Mouse (Mus musculus) natural killer cell, adult 2 months (primary cell): ENCODE results near the gene Slc25a3.

Experiments
- DNase-seq, 2 experiments: peaks; one replicate each; pipeline ENCODE4 v3.0.0; 2022; ENCODE audit warnings: low spot score in 2 of 2

The Slc25a3 gene

GRCm38 (mm10) chr10:91123828-91124822 is at the start of gene Slc25a3:
TSS of gene Slc25a3 (minus strand) at chr10:91124059.
- DNase-seq: peak; percentile 97 to 98

- no peak for DNase-seq
These were observed 48.7 kb upstream of the Slc25a3 start for GRCm38 (mm10) chr10:91172329-91173100.

GRCm38 (mm10) chr10:91171455-91172328 is 47.8 kb upstream of the Slc25a3 start:
- DNase-seq: peak; percentile 88 to 93

- DNase-seq: no peak
These were observed 47.2 kb upstream of the Slc25a3 start for GRCm38 (mm10) chr10:91171041-91171440.

GRCm38 (mm10) chr10:91170143-91170941 is 46.5 kb upstream of the Slc25a3 start:
- DNase-seq: peak; percentile 83 to 88

- peak in 1 of 2 experiments; percentile 24 for DNase-seq
These were observed 45.7 kb upstream of the Slc25a3 start for GRCm38 (mm10) chr10:91169414-91170065.

GRCm38 (mm10) chr10:91167352-91167751 is 43.5 kb upstream of the Slc25a3 start:
- DNase-seq: no peak

- peak; percentile 60 to 70 for DNase-seq
These were observed 43.0 kb upstream of the Slc25a3 start for GRCm38 (mm10) chr10:91166890-91167289.

GRCm38 (mm10) chr10:91165850-91166249 is 42.0 kb upstream of the Slc25a3 start:
- no peak for DNase-seq

GRCm38 (mm10) chr10:91164491-91164890 is 40.6 kb upstream of the Slc25a3 start:
- no peak for DNase-seq

- DNase-seq: no peak
These were observed 38.8 kb upstream of the Slc25a3 start for GRCm38 (mm10) chr10:91162511-91163163.

GRCm38 (mm10) chr10:91162077-91162476 is 38.2 kb upstream of the Slc25a3 start:
- DNase-seq: no peak

- DNase-seq: no peak
These were observed 37.1 kb upstream of the Slc25a3 start for GRCm38 (mm10) chr10:91161006-91161405.

GRCm38 (mm10) chr10:91158442-91158841 is 34.6 kb upstream of the Slc25a3 start:
- DNase-seq: no peak

- no peak for DNase-seq
These were observed 32.5 kb upstream of the Slc25a3 start for GRCm38 (mm10) chr10:91156338-91156737.

GRCm38 (mm10) chr10:91153894-91154503 is 30.1 kb upstream of the Slc25a3 start:
- no peak for DNase-seq

GRCm38 (mm10) chr10:91145413-91145812 is 21.6 kb upstream of the Slc25a3 start:
- DNase-seq: no peak

GRCm38 (mm10) chr10:91143313-91144230 is 19.7 kb upstream of the Slc25a3 start:
- DNase-seq: no peak
